Mouse (Mus musculus) heart, embryonic 15.5 days (tissue): ENCODE results near the gene Cbx5. TPM values are rescaled to one million over a fixed set of nuclear protein-coding genes. Genes with fewer than 3 reads are reported as not detected.

Experiments used
- ATAC-seq: fragments of 200-750 bp; cut with Nextera tagmentation; replicated peaks from 2 replicates; pipeline ENCODE4 v1.8.0; 2017; ENCODE audit warnings: low read depth, moderate TSS enrichment; ENCODE audit not compliant: insufficient number of reproducible peaks, insufficient read depth, low FRiP score
- H3K27ac ChIP-seq: fragments of 300-500 bp; sonication (generic); 2 replicates; pipeline ENCODE4 v1.5.1; 2015; ENCODE audit warnings: mild to moderate bottlenecking, inconsistent platforms
- H3K27me3 ChIP-seq: fragments of 300-500 bp; sonication (generic); 2 replicates; pipeline ENCODE4 v1.6.1; 2015; ENCODE audit warnings: inconsistent platforms
- H3K36me3 ChIP-seq: fragments of 300-500 bp; sonication (generic); 2 replicates; pipeline ENCODE4 v1.6.1; 2015; ENCODE audit warnings: mild to moderate bottlenecking, inconsistent platforms
- H3K4me1 ChIP-seq: fragments of 300-500 bp; sonication (generic); replicated peaks from 2 replicates; pipeline ENCODE4 v1.6.1; 2015; ENCODE audit warnings: inconsistent platforms
- H3K4me2 ChIP-seq: fragments of 300-500 bp; sonication (generic); 2 replicates; pipeline ENCODE4 v1.6.1; 2015; ENCODE audit warnings: inconsistent platforms, mild to moderate bottlenecking, moderate library complexity
- H3K4me3 ChIP-seq: fragments of 300-500 bp; sonication (generic); 2 replicates; pipeline ENCODE4 v1.5.1; 2015; ENCODE audit warnings: mild to moderate bottlenecking, inconsistent platforms
- H3K9ac ChIP-seq: fragments of 300-500 bp; sonication (generic); 2 replicates; pipeline ENCODE4 v1.6.1; 2015; ENCODE audit warnings: mild to moderate bottlenecking, inconsistent platforms
- H3K9me3 ChIP-seq: fragments of 300-500 bp; sonication (generic); replicated peaks from 2 replicates; pipeline ENCODE4 v1.6.1; 2016; ENCODE audit warnings: inconsistent platforms
- WGBS: fragments of 180-500 bp; shearing (Covaris S2); methylation state at CpG from one replicate; pipeline ENCODE4 v1.1.7; 2015; ENCODE audit warnings: mixed read lengths; 5-methylcytosine and 5-hydroxymethylcytosine counted together
- microRNA counts: library from miRNA; unstranded; fragments of <30 nt; microRNA quantifications from one replicate; lab custom pipeline; 2016
- microRNA-seq: library from miRNA; unstranded; fragments of <30 nt; microRNA quantifications from one replicate; pipeline ENCODE4, GENCODE M21; 2016
- polyA plus RNA-seq: library from polyadenylated mRNA; unstranded; fragments of >200 nt; fragmentation: Nextera tagmentation; extraction: Ambion mirVana; gene quantifications from 2 replicates; pipeline ENCODE4 v1.2.1, GENCODE M21; 2015

Gene Cbx5
- polyA plus RNA-seq, 1 experiment from 2014 or later: 84.2 TPM

DNA sequence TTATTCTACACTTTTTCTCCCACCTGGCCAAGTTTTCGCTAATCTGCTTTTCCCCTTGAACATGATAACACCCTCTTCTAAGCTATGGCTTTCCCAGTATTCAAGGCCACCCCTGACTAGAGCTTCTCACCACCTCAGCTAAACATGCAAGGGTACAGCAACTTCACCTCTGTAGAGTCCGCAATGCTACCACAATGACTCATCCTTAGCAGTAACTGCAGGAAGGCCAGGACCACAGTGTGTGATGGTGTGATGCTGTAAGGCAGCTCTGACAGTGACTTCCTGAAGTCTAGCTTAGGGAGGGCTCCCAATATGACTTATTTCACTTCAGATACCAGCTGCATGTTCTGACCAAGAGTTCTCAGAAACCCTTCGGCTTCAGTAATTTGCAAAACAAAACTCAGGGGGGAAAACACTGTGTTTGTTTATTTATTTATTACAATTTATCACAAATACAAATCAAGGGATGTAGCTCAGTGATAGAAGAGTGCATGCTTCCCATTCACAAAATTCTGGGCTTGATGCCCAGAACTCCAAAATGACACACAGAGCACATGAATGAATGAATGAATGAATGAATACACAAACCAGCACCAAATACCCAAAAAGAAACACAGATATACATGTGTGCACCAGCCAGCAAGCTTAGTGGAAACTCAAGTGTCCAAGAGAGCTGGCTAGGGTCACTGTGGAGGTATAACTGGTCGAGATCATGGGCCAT lies 86.6 kb downstream of the Cbx5 start:
- H3K4me2 ChIP-seq: no peak overlapping the region
- WGBS: 82% methylated on average over 4 of the region's 4 CpGs
- peaks cover 38% of the 10 kb centered on the region for H3K27me3 ChIP-seq
- H3K27ac ChIP-seq: no peak overlapping the region
- H3K36me3 ChIP-seq: peaks cover 4% of the 10 kb centered on the region
- ATAC-seq: no peak
- H3K4me3 ChIP-seq: no peak overlapping the region
- no peaks in the 10 kb centered on the region for H3K9me3 ChIP-seq
- no peak overlapping the region for H3K9ac ChIP-seq
- H3K4me1 ChIP-seq: no peaks in the 10 kb centered on the region; the same call in 1 of the 2 replicates

DNA sequence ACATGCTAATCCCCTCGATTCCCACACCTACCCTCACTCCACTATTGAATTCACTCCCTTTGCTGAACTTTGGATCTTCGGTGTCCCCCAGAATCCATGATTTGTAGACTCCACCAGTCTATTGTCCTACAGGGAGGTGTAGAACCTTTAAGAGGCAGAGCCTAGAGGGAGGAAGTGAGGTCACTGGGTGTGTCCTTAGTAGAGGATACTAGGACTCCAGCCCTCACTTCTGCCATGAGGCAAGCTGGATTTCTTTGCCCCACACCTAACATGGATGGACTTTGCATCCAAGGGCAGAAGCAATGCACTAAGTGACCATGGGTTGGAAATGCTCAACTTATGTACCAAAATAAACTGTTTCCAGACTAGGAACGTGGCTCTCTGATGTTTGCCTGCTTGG lies 87.2 kb downstream of the Cbx5 start:
- Histone ChIP-seq H3K9ac (no peak overlapping the region), H3K27ac (no peak overlapping the region), H3K9me3 (no peaks in the 10 kb centered on the region), H3K4me1 (peaks cover 4% of the 10 kb centered on the region), H3K36me3 (no peaks in the 10 kb centered on the region), H3K4me3 (no peak overlapping the region), H3K27me3 (peaks cover 41% of the 10 kb centered on the region), H3K4me2 (no peak overlapping the region)
- WGBS: 79% methylated on average over 3 of the region's 3 CpGs
- no peak for ATAC-seq

DNA sequence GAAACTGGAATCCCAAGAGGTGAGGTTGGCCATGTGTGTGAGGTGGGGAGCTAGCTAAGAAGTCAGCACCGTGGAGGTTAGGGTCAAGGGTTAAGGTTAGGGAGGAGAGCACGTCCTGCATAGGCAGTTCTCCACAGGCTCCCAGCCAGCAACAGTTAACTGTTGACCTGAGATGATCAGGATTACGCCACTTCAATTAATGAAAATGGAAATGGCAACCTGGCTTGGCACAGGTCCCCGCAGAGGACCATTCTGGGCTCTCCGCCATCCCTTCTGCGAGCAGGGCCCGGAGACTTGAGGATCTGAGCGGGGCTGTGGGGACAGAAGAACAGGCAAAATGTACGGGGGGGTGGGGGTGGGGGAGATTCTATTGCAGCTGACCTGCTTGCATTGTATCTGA lies 91.8 kb downstream of the Cbx5 start:
- no peak overlapping the region for H3K27ac ChIP-seq
- H3K9ac ChIP-seq: no peak overlapping the region
- WGBS: 49% methylated on average over 9 of the region's 9 CpGs
- H3K4me2 ChIP-seq: no peak overlapping the region
- H3K4me1 ChIP-seq: peaks cover 13% of the 10 kb centered on the region
- no peaks in the 10 kb centered on the region for H3K9me3 ChIP-seq
- H3K27me3 ChIP-seq: peaks cover 78% of the 10 kb centered on the region
- H3K36me3 ChIP-seq: no peaks in the 10 kb centered on the region
- no peak overlapping the region for H3K4me3 ChIP-seq
- no peak for ATAC-seq

DNA sequence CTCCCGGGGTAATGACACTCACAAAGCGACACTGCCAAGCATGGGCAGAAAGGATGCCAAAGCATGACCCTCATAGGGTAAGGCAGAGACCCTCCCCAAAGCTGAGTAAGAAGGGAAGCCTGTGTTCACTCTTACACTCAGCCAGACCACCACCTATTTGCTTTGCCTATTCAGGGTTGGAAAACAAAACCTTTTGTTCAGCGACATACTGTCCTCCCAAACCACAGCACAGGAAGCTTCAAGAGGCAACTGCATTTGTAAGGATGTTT lies 92.3 kb downstream of the Cbx5 start:
- H3K9ac ChIP-seq: no peak overlapping the region
- WGBS: 26% methylated on average over 3 of the region's 3 CpGs
- no peaks in the 10 kb centered on the region for H3K9me3 ChIP-seq
- no peak for ATAC-seq
- peak overlapping the region; percentile 89 for H3K4me2 ChIP-seq
- peaks cover 80% of the 10 kb centered on the region for H3K27me3 ChIP-seq
- H3K4me1 ChIP-seq: peaks cover 13% of the 10 kb centered on the region
- no peak overlapping the region for H3K27ac ChIP-seq
- peak overlapping the region; percentile 51 for H3K4me3 ChIP-seq
- no peaks in the 10 kb centered on the region for H3K36me3 ChIP-seq

DNA sequence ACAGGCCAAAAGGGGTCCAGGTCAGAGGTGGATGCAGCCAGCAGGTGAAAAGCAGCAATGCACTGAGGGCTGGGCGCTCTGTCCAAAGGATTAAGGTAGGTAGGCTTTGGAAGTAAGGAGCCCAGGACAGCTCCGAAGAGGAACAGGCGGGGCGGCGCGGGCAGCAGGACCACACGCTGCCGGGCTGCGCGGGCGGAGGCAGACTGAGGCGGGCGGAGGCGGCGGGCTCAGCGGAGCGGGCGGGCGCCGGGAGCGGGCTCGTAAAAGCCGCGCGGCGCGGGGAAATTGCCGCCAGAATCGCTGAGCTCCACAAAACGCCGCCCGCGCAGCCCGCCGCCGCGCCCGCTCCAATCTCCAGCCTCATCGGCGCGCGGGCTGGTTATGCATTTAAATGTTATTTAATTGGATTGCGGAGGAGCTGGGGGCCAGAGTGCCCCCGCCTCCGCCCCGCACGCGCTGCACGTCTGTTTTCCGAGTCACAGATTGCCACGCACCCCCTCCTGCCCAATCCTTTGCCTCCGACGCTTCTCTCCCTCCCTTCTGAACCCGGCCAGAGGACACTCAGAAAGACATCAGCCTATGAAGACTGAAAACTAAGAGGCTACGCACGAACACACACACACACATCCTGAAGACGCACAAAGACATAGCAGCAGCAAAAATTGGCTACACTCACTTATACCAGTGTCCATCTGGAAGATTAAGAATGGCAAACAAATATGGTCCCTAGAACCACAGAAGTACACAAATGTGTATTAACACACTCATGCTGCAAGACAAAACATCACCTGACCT lies 92.8 kb downstream of the Cbx5 start:
- no peak overlapping the region for H3K27ac ChIP-seq
- peak overlapping the region; percentile 89 for H3K4me2 ChIP-seq
- no peaks in the 10 kb centered on the region for H3K9me3 ChIP-seq
- peak; percentile 58 for ATAC-seq
- H3K27me3 ChIP-seq: peaks cover 80% of the 10 kb centered on the region
- under 1% methylated on average over 57 of the region's 57 CpGs for WGBS
- H3K9ac ChIP-seq: peak overlapping the region; percentile 55
- no peaks in the 10 kb centered on the region for H3K36me3 ChIP-seq
- H3K4me1 ChIP-seq: peaks cover 13% of the 10 kb centered on the region
- peak overlapping the region; percentile 51 for H3K4me3 ChIP-seq

DNA sequence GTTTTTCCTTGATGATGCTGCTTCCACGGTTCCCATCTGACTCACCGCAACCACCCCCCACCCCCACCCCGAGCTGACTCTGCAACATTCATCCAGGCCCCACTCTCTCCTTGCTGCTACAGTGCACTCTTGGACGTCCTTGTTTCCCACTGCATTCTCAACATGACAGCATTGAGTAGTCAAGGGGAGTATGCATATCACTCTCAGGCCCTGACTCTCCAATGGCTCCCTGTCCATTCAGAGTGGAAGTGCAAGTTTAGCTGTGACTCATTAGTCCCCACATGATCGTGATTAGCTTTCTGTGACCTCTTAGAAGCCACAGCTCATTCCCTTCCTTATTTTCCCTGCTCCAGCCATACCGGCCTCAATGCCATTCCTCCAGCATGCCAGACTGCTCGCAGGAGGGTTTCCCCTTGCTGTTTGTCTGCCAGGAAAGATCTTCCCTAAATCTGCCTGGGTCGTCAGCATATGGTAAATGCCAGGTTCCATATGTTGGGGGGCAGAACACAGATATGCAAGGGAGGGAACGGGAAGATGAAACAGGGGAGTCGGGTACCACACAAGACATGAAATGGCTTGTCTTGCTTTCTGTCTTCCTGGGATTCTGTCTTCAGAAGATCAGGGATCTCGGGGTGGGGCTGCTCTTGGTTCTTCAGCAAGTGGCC lies 93.8 kb downstream of the Cbx5 start:
- Histone ChIP-seq H3K4me3 (no peak overlapping the region), H3K4me1 (peaks cover 13% of the 10 kb centered on the region), H3K36me3 (no peaks in the 10 kb centered on the region), H3K27ac (no peak overlapping the region), H3K27me3 (peaks cover 85% of the 10 kb centered on the region), H3K9ac (no peak overlapping the region), H3K9me3 (no peaks in the 10 kb centered on the region), H3K4me2 (no peak overlapping the region)
- WGBS: 68% methylated on average over 11 of the region's 11 CpGs
- ATAC-seq: no peak

DNA sequence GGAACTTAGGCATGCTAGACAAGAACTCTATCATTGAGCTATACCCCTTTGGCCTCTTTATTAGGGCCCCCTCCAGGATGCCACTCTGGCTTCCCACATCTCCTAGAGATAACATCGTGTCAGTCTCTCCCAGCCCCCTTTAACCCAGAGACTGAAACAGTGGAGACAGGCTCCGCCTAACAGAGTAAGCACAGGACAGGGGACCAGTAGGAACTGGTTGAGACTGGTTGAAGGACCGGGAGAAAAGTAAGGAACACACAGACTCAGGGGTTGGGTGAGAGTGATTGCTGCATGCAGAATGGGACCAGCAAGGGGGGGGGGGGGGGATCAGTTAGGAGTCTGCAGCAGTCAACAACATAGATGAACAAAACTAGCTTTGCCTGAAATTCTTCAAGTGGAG lies 95.4 kb downstream of the Cbx5 start:
- Histone ChIP-seq H3K36me3 (no peaks in the 10 kb centered on the region), H3K27ac (no peak overlapping the region), H3K4me1 (peaks cover 13% of the 10 kb centered on the region), H3K4me2 (no peak overlapping the region), H3K4me3 (no peak overlapping the region), H3K27me3 (peaks cover 90% of the 10 kb centered on the region), H3K9ac (no peak overlapping the region), H3K9me3 (no peaks in the 10 kb centered on the region)
- no peak for ATAC-seq
- WGBS: 28% methylated on average over 3 of the region's 3 CpGs

MicroRNA genes within 50 kb of the gene (microRNA counts, 519-probe panel; counts per million panel counts)
- microRNA mmu-miR-148b (lab: Ali Mortazavi, UCI): 3,116 counts per million, percentile 74 among the panel's probes with 10 or more counts

Small RNA genes within 50 kb of the gene (microRNA-seq; reads per million reads assigned to microRNA genes)
- 157 reads per million, percentile 57 among the genes with 10 or more reads in this experiment for gene Mir148b

Other genes with a start within 250 kb of the Cbx5 start
- 0.16 TPM in 1 of 2 replicates, not detected in the other for gene Hoxc8, start 249.2 kb downstream of the Cbx5 start, polyA plus RNA-seq
- 0.43 and 0.57 TPM in 2 replicates for gene Hoxc6, start 241.6 kb downstream of the Cbx5 start, polyA plus RNA-seq
- gene Hoxc4, start 220.9 kb downstream of the Cbx5 start, polyA plus RNA-seq: 0.52 and 1.7 TPM in 2 replicates
- 14.1 and 16.8 TPM in 2 replicates for gene Smug1, start 72.7 kb downstream of the Cbx5 start, polyA plus RNA-seq
- gene Hnrnpa1, start 616 bp upstream of the Cbx5 start, polyA plus RNA-seq: 367 and 376 TPM in 2 replicates
- gene Nfe2, start 18.6 kb upstream of the Cbx5 start, polyA plus RNA-seq: 1.9 and 5.0 TPM in 2 replicates
- 145 and 168 TPM in 2 replicates for gene Copz1, start 32.9 kb upstream of the Cbx5 start, polyA plus RNA-seq
- gene Gpr84, start 70.8 kb upstream of the Cbx5 start, polyA plus RNA-seq: 0.11 and 0.25 TPM in 2 replicates
- gene Zfp385a, start 100.3 kb upstream of the Cbx5 start, polyA plus RNA-seq: 5.9 and 10.5 TPM in 2 replicates
- gene Itga5, start 126.9 kb upstream of the Cbx5 start, polyA plus RNA-seq: 62.4 and 70.8 TPM in 2 replicates
- 28.5 and 32.6 TPM in 2 replicates for gene Gtsf1, start 190.7 kb upstream of the Cbx5 start, polyA plus RNA-seq
- not detected in 2 replicates for gene Gtsf2, start 208.7 kb upstream of the Cbx5 start, polyA plus RNA-seq
- 2.1 and 5.8 TPM in 2 replicates for gene Nckap1l, start 214.0 kb upstream of the Cbx5 start, polyA plus RNA-seq